Mouse (Mus musculus) cortical plate, adult 2 months (tissue): ENCODE measurements around the gene Serpinb1a.

Experiments used
- CTCF ChIP-seq: fragments of 200-500 bp; IDR thresholded peaks from 2 replicates; pipeline ENCODE4 v1.5.1; 2011; ENCODE audit warnings: mild to moderate bottlenecking, control low read depth, low read length; ENCODE audit not compliant: insufficient read depth; ENCODE audit errors: extremely low read depth
- POLR2A ChIP-seq: fragments of 200-500 bp; IDR thresholded peaks from 2 replicates; pipeline ENCODE4 v1.6.1; 2011; ENCODE audit warnings: mild to moderate bottlenecking, low read length, control low read depth; ENCODE audit not compliant: insufficient read depth; ENCODE audit errors: extremely low read depth

DNA sequence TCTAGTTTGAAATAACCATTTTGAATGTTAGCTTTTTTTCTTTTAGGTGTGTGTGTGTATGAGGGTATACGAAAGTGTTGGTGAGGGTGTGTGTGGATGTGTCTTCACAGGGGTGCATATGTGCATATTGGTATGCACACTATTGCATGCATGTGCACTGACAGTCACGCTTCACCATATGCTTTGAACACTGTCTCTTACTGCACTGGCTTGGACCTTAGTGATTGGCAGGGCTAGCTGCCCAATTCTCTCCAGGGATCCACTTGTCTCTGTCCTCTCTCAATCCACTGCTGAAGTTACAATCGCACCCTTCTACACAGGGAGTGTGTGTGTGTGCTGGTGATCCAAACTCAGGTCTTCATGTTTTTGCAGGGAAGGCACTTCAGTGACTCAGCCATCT, 9.6 kb downstream of the Serpinb1a start:
- TF ChIP-seq CTCF: no peak
- no peak for TF ChIP-seq POLR2A
